Mouse (Mus musculus) urinary bladder, postnatal 10 days (tissue): ENCODE measurements around the gene Klhl42.

Experiments used
- DNase-seq: peaks from one replicate; pipeline ENCODE4 v3.0.0; 2022; ENCODE audit warnings: low spot score

Klhl42 gene

GRCm38 (mm10) chr6:147151839-147152238, 60.7 kb downstream of the Klhl42 start:
- DNase-seq: no peak

- DNase-seq: no peak
Observed at GRCm38 (mm10) chr6:147155085-147155484, 63.9 kb downstream of the Klhl42 start.

GRCm38 (mm10) chr6:147161818-147162584, 70.8 kb downstream of the Klhl42 start:
- DNase-seq: no peak
